ENCODE assay signal across 8 mouse cellular contexts in genomic region chr8:104442299-104443124, GRCm38 (mm10). TPM values are rescaled to one million over a fixed set of nuclear protein-coding genes. Genes with fewer than 3 reads are reported as not detected.
DNase-seq lines count a peak whose midpoint lies in the region; ATAC-seq and TF ChIP-seq lines count a peak whose summit lies in the region.

Gene Dync1li2, minus strand, starts transcription at chr8:104443047.

- peak; percentile 91 for TF ChIP-seq CTCF in heart, adult 2 months (IDR thresholded peaks at IDR 0.05)
- peak; percentile 90 for TF ChIP-seq CTCF in midbrain, postnatal 0 days (IDR thresholded peaks at IDR 0.05)

- peak within 1 kb of the TSS; percentile 94 for H3K4me3 ChIP-seq in embryonic facial prominence, embryonic 13.5 days
- peak within 1 kb of the TSS; percentile 99 for H3K4me3 ChIP-seq in heart, adult 2 months
- H3K4me3 ChIP-seq in limb, embryonic 14.5 days (replicated peaks; ENCODE audit: low read length), result peak within 1 kb of the TSS; percentile 69
- H3K4me3 ChIP-seq in midbrain, postnatal 0 days (ENCODE audit: low read depth, low read length), result peak within 1 kb of the TSS; percentile 98

- peak within 1 kb of the TSS; percentile 79 for H3K27ac ChIP-seq in embryonic facial prominence, embryonic 13.5 days
- peak within 1 kb of the TSS; percentile 98 for H3K27ac ChIP-seq in heart, adult 2 months
- H3K27ac ChIP-seq in limb, embryonic 14.5 days (replicated peaks; ENCODE audit: low read depth, low read length), result peak within 1 kb of the TSS; percentile 91
- peak within 1 kb of the TSS; percentile 95 for H3K27ac ChIP-seq in midbrain, postnatal 0 days (ENCODE audit: low read depth, low read length)

- peak within 1 kb of the TSS; percentile 86 for H3K4me2 ChIP-seq in embryonic facial prominence, embryonic 13.5 days
- peak within 1 kb of the TSS; percentile 69 for H3K4me2 ChIP-seq in limb, embryonic 14.5 days (replicated peaks; ENCODE audit: low read depth, low read length, severe bottlenecking)
- H3K4me2 ChIP-seq in midbrain, postnatal 0 days (ENCODE audit: low read depth, low read length, poor library complexity, severe bottlenecking), result peak within 1 kb of the TSS; percentile 71

- under 1% methylated on average over 75 of the region's 75 CpGs for WGBS in embryonic facial prominence, embryonic 13.5 days
- WGBS in heart, adult 2 months, result under 1% methylated on average over 75 of the region's 75 CpGs
- under 1% methylated on average over 66 of the region's 75 CpGs for WGBS in limb, embryonic 14.5 days
- WGBS in midbrain, postnatal 0 days, result under 1% methylated on average over 66 of the region's 75 CpGs

- no peaks in the 10 kb centered on the region for H3K27me3 ChIP-seq in embryonic facial prominence, embryonic 13.5 days
- no peaks in the 10 kb centered on the region for H3K27me3 ChIP-seq in heart, adult 2 months (ENCODE audit: control insufficient read depth, insufficient read depth, low read length)
- H3K27me3 ChIP-seq in limb, embryonic 14.5 days (ENCODE audit: control insufficient read depth, insufficient read depth, low read length), result no peaks in the 10 kb centered on the region
- H3K27me3 ChIP-seq in midbrain, postnatal 0 days (ENCODE audit: insufficient read depth, low read length), result no peaks in the 10 kb centered on the region

- no peaks in the 10 kb centered on the region for H3K9me3 ChIP-seq in embryonic facial prominence, embryonic 13.5 days
- H3K9me3 ChIP-seq in limb, embryonic 14.5 days (ENCODE audit: control insufficient read depth, low read length), result no peaks in the 10 kb centered on the region
- H3K9me3 ChIP-seq in midbrain, postnatal 0 days (ENCODE audit: low read length), result no peaks in the 10 kb centered on the region

- peaks cover 7% of the 10 kb centered on the region for H3K79me2 ChIP-seq in heart, adult 2 months (replicated peaks; ENCODE audit: control insufficient read depth, insufficient read depth, low read length)

- ATAC-seq in embryonic facial prominence, embryonic 13.5 days (ENCODE audit: insufficient number of reproducible peaks, insufficient read depth, low FRiP score, low TSS enrichment, low read depth), result peak; percentile 83
- peak; percentile 91 for ATAC-seq in limb, embryonic 14.5 days (ENCODE audit: low FRiP score, low read depth)
- ATAC-seq in midbrain, postnatal 0 days (ENCODE audit: low FRiP score), result peak; percentile 89

- peaks cover 29% of the 10 kb centered on the region for H3K36me3 ChIP-seq in embryonic facial prominence, embryonic 13.5 days
- H3K36me3 ChIP-seq in heart, adult 2 months (ENCODE audit: control insufficient read depth, insufficient read depth, low read length), result peaks cover 3% of the 10 kb centered on the region
- peaks cover 30% of the 10 kb centered on the region for H3K36me3 ChIP-seq in limb, embryonic 14.5 days (ENCODE audit: control insufficient read depth, insufficient read depth, low read length)
- peaks cover 18% of the 10 kb centered on the region for H3K36me3 ChIP-seq in midbrain, postnatal 0 days (ENCODE audit: insufficient read depth, low read length)

- TF ChIP-seq POLR2A in heart, adult 2 months (IDR thresholded peaks at IDR 0.05; ENCODE audit: insufficient read depth, low read depth, low read length), result peak; percentile 37; the same call in 1 of the 2 replicates
- TF ChIP-seq POLR2A in limb, embryonic 14.5 days (IDR thresholded peaks at IDR 0.05; ENCODE audit: borderline replicate concordance, extremely low read depth, insufficient read depth, insufficient read length), result peak; percentile 43; the same call in 1 of the 2 replicates

- peaks cover 17% of the 10 kb centered on the region for H3K4me1 ChIP-seq in embryonic facial prominence, embryonic 13.5 days
- peaks cover 8% of the 10 kb centered on the region for H3K4me1 ChIP-seq in heart, adult 2 months (ENCODE audit: control insufficient read depth, insufficient read depth, low read length)
- H3K4me1 ChIP-seq in limb, embryonic 14.5 days (ENCODE audit: control insufficient read depth, insufficient read depth, low read length), result peaks cover 12% of the 10 kb centered on the region
- H3K4me1 ChIP-seq in midbrain, postnatal 0 days (ENCODE audit: insufficient read depth, low read length), result no peaks in the 10 kb centered on the region; the same call in 1 of the 2 replicates

- TF ChIP-seq EP300 in heart, adult 2 months (IDR thresholded peaks at IDR 0.05; ENCODE audit: insufficient read depth, low read depth, low read length), result peak; percentile 68; the same call in 1 of the 2 replicates

- peak within 1 kb of the TSS; percentile 95 for H3K9ac ChIP-seq in embryonic facial prominence, embryonic 13.5 days
- peak within 1 kb of the TSS; percentile 96 for H3K9ac ChIP-seq in heart, adult 2 months (ENCODE audit: low read depth, low read length)
- H3K9ac ChIP-seq in limb, embryonic 14.5 days (ENCODE audit: low read depth, low read length, severe bottlenecking), result peak within 1 kb of the TSS; percentile 88
- peak within 1 kb of the TSS; percentile 96 for H3K9ac ChIP-seq in midbrain, postnatal 0 days (replicated peaks; ENCODE audit: low read length, poor library complexity, severe bottlenecking)

- DNase-seq in 3134 (ENCODE audit: extremely low read depth, insufficient read length, low spot score), result peak; percentile 87
- peak; percentile 94 to 97 for DNase-seq in adrenal gland, postnatal 36 days
- peak; percentile 93 to 97 for DNase-seq in heart, adult 2 months
- peak; percentile 78 to 90 for DNase-seq in kidney, adult 8-10 months
- peak; percentile 86 for DNase-seq in limb, embryonic 14.5 days (ENCODE audit: low spot score)
- DNase-seq in midbrain, postnatal 0 days (ENCODE audit: low spot score), result peak; percentile 91
- DNase-seq in spleen, postnatal 14 days (ENCODE audit: low spot score in 2 of 2), result peak; percentile 86 to 90

- intact Hi-C loops in heart, adult 2 months (cut with DNase I), result loop anchor here (1.0 to 5.0 kb wide), 4 partner anchors 45 to 195 kb away; partner anchors contain the start of genes Cmtm4 and Tk2

RNA-seq across cellular contexts. Expression of gene Dync1li2, which starts in this region (rescaled TPM):
- total RNA-seq in adrenal gland, postnatal 36 days (2021), result 100 to 1,000 TPM; 122 to 135 TPM
- polyA plus RNA-seq in embryonic facial prominence, embryonic 13.5 days (2015; fragmentation: Nextera tagmentation; extraction: Ambion mirVana), result 73.0 and 74.8 TPM in 2 replicates
- total RNA-seq in heart, adult 2 months (2021), result 100 to 1,000 TPM in 1 of 2 experiments, 10 to 100 TPM in 1; 86.8 to 107 TPM
- 20.2 and 38.5 TPM in 2 replicates for polyA plus RNA-seq in heart, adult 2 months (2012; rRNA removed)
- polyA plus RNA-seq in limb, embryonic 14.5 days (2012; rRNA removed), result 58.2 and 64.7 TPM in 2 replicates
- polyA plus RNA-seq in limb, embryonic 14.5 days (2014; fragmentation: Nextera tagmentation; extraction: Ambion mirVana), result 48.8 and 53.5 TPM in 2 replicates
- 80.5 and 106 TPM in 2 replicates for total RNA-seq in midbrain, postnatal 0 days (2014; rRNA removed)
- 66.5 and 73.4 TPM in 2 replicates for polyA plus RNA-seq in midbrain, postnatal 0 days (2015; fragmentation: Nextera tagmentation; extraction: Ambion mirVana)

Comparison
In these comparisons a context has a peak if more than half of its experiments do, and no peak if none do; other contexts are left out.
1. Peak in every context shown above with its lines: DNase-seq, ATAC-seq, H3K4me3 ChIP-seq and H3K27ac ChIP-seq.